Mouse (Mus musculus) lung, embryonic 14.5 days (tissue): ENCODE measurements around the gene Zbtb3. TPM values are rescaled to one million over a fixed set of nuclear protein-coding genes. Genes with fewer than 3 reads are reported as not detected.

Experiments used
- ATAC-seq: fragments of 200-750 bp; cut with Nextera tagmentation; 2 replicates; pipeline ENCODE4 v1.8.0; 2017; ENCODE audit warnings: mild to moderate bottlenecking, moderate TSS enrichment, moderate library complexity; ENCODE audit not compliant: insufficient read depth
- DNase-seq: peaks from one replicate; pipeline ENCODE4 v3.0.0-alpha.2; 2015
- H3K27ac ChIP-seq: fragments of 300-500 bp; sonication (generic); 2 replicates; pipeline ENCODE4 v1.5.1; 2014; ENCODE audit warnings: low read depth, mild to moderate bottlenecking, moderate library complexity
- H3K27me3 ChIP-seq: fragments of 300-500 bp; sonication (generic); 2 replicates; pipeline ENCODE4 v1.6.1; 2014; ENCODE audit warnings: low read length, control low read depth; ENCODE audit not compliant: insufficient read depth
- H3K36me3 ChIP-seq: fragments of 300-500 bp; sonication (generic); 2 replicates; pipeline ENCODE4 v1.6.1; 2014; ENCODE audit warnings: control low read depth; ENCODE audit not compliant: insufficient read depth
- H3K4me1 ChIP-seq: fragments of 300-500 bp; sonication (generic); 2 replicates; pipeline ENCODE4 v1.6.1; 2014; ENCODE audit warnings: antibody characterized with exemption, control low read depth; ENCODE audit not compliant: insufficient read depth
- H3K4me2 ChIP-seq: fragments of 300-500 bp; sonication (generic); 2 replicates; pipeline ENCODE4 v1.6.1; 2014; ENCODE audit warnings: mild to moderate bottlenecking
- H3K4me3 ChIP-seq: fragments of 300-500 bp; sonication (generic); 2 replicates; pipeline ENCODE4 v1.5.1; 2014; ENCODE audit warnings: low read depth, low read length
- H3K9ac ChIP-seq: fragments of 300-500 bp; sonication (generic); 2 replicates; pipeline ENCODE4 v1.6.1; 2014
- H3K9me3 ChIP-seq: fragments of 300-500 bp; sonication (generic); 2 replicates; pipeline ENCODE4 v1.6.1; 2016; ENCODE audit warnings: low read depth, low read length, control low read depth
- CTCF ChIP-seq: IDR thresholded peaks from 2 replicates; pipeline ENCODE4 v1.5.1; 2016; ENCODE audit warnings: antibody characterized with exemption, low read depth
- WGBS: fragments of 180-500 bp; shearing (Covaris S2); extraction: QIAGEN DNeasy Blood & Tissue Kit; methylation state at CpG from one replicate; pipeline ENCODE4 v1.1.7; 2014; 5-methylcytosine and 5-hydroxymethylcytosine counted together
- polyA plus RNA-seq: library from polyadenylated mRNA; unstranded; fragments of >200 nt; fragmentation: Nextera tagmentation; extraction: Ambion mirVana; gene quantifications from 2 replicates; pipeline ENCODE4 v1.2.1, GENCODE M21; 2014

Gene Zbtb3
- polyA plus RNA-seq, 1 experiment from 2014 or later = 6.6 TPM

GRCm38 (mm10) chr19:8774951-8775421 lies 27.4 kb upstream of the Zbtb3 start:
- Histone ChIP-seq H3K27me3 (no peaks in the 10 kb centered on the region), H3K36me3 (peaks cover 45% of the 10 kb centered on the region), H3K9me3 (no peaks in the 10 kb centered on the region), H3K27ac (peak overlapping the region; percentile 99), H3K9ac (peak overlapping the region; percentile 94), H3K4me3 (peak overlapping the region; percentile 72), H3K4me1 (no peaks in the 10 kb centered on the region; the same call in none of the 2 replicates), H3K4me2 (peak overlapping the region; percentile 99)
- DNase-seq (peak; percentile 35), ATAC-seq (peak; percentile 32)
- 3% methylated on average over 20 of the region's 20 CpGs for WGBS
- no peak for TF ChIP-seq CTCF

- no peaks in the 10 kb centered on the region for H3K9me3 ChIP-seq
- DNase-seq (peak; percentile 97), ATAC-seq (peak; percentile 100)
Measured at GRCm38 (mm10) chr19:8786008-8786781, 16.2 kb upstream of the Zbtb3 start, which contains the start of gene Taf6l. Gene Taf6l (minus strand): TSS chr19:8786417.

GRCm38 (mm10) chr19:8788521-8788920 lies 13.8 kb upstream of the Zbtb3 start:
- no peak for ATAC-seq
- no peak overlapping the region for H3K27ac ChIP-seq
- no peak overlapping the region for H3K9ac ChIP-seq
- peaks cover 18% of the 10 kb centered on the region for H3K36me3 ChIP-seq
- WGBS = 22% methylated on average over 3 of the region's 3 CpGs
- H3K27me3 ChIP-seq = no peaks in the 10 kb centered on the region
- no peak overlapping the region for H3K4me3 ChIP-seq
- H3K4me2 ChIP-seq = no peak overlapping the region
- H3K9me3 ChIP-seq = no peaks in the 10 kb centered on the region
- peak; percentile 21 for DNase-seq
- no peak for TF ChIP-seq CTCF
- H3K4me1 ChIP-seq = peaks cover 3% of the 10 kb centered on the region; the same call in 1 of the 2 replicates

More at GRCm38 (mm10) chr19:8786008-8786781, 16.2 kb upstream of the Zbtb3 start, which contains the start of gene Taf6l:
- H3K4me3 ChIP-seq = peak within 1 kb of the TSS; percentile 65
- H3K27ac ChIP-seq = peak within 1 kb of the TSS; percentile 70
- H3K9ac ChIP-seq = peak within 1 kb of the TSS; percentile 66
- H3K4me1 ChIP-seq = peaks cover 3% of the 10 kb centered on the region; the same call in 1 of the 2 replicates
- H3K36me3 ChIP-seq = peaks cover 26% of the 10 kb centered on the region
- under 1% methylated on average over 32 of the region's 32 CpGs for WGBS
- TF ChIP-seq CTCF = peak; percentile 48
- H3K27me3 ChIP-seq = no peaks in the 10 kb centered on the region
- peak within 1 kb of the TSS; percentile 84 for H3K4me2 ChIP-seq

- Histone ChIP-seq H3K4me3 (no peak overlapping the region), H3K4me2 (no peak overlapping the region), H3K9ac (no peak overlapping the region), H3K9me3 (no peaks in the 10 kb centered on the region), H3K36me3 (peaks cover 21% of the 10 kb centered on the region), H3K27ac (no peak overlapping the region), H3K4me1 (peaks cover 3% of the 10 kb centered on the region; the same call in 1 of the 2 replicates), H3K27me3 (no peaks in the 10 kb centered on the region)
- TF ChIP-seq CTCF = no peak
- DNase-seq (no peak), ATAC-seq (no peak)
- WGBS = 51% methylated on average over 1 of the region's 1 CpGs
Measured at GRCm38 (mm10) chr19:8789171-8789570, 13.2 kb upstream of the Zbtb3 start.

GRCm38 (mm10) chr19:8790171-8790570 lies 12.2 kb upstream of the Zbtb3 start:
- no peak overlapping the region for H3K27ac ChIP-seq
- H3K27me3 ChIP-seq = no peaks in the 10 kb centered on the region
- H3K9ac ChIP-seq = no peak overlapping the region
- no peak for DNase-seq
- no peak overlapping the region for H3K4me3 ChIP-seq
- TF ChIP-seq CTCF = no peak
- ATAC-seq = no peak
- H3K36me3 ChIP-seq = peaks cover 31% of the 10 kb centered on the region
- H3K9me3 ChIP-seq = no peaks in the 10 kb centered on the region
- H3K4me1 ChIP-seq = peaks cover 3% of the 10 kb centered on the region; the same call in 1 of the 2 replicates
- H3K4me2 ChIP-seq = no peak overlapping the region
- WGBS = 71% methylated on average over 7 of the region's 7 CpGs

GRCm38 (mm10) chr19:8798264-8798946 lies 4.0 kb upstream of the Zbtb3 start, which contains the start of gene Polr2g:
Gene Polr2g (minus strand): TSS chr19:8798577.
- peak within 1 kb of the TSS; percentile 78 for H3K4me2 ChIP-seq
- 2% methylated on average over 25 of the region's 25 CpGs for WGBS
- H3K9ac ChIP-seq = peak within 1 kb of the TSS; percentile 81
- H3K27ac ChIP-seq = peak within 1 kb of the TSS; percentile 51
- peak within 1 kb of the TSS; percentile 77 for H3K4me3 ChIP-seq
- no peaks in the 10 kb centered on the region for H3K9me3 ChIP-seq
- H3K36me3 ChIP-seq = peaks cover 27% of the 10 kb centered on the region
- TF ChIP-seq CTCF = no peak
- ATAC-seq (peak; percentile 79), DNase-seq (peak; percentile 98)
- 0 out of 2 replicates have a peak, but pooled peaks cover 3% of the 10 kb centered on the region for H3K4me1 ChIP-seq
- no peaks in the 10 kb centered on the region for H3K27me3 ChIP-seq
